Mouse (Mus musculus): ENCODE data around the gene Pxmp4. TPM values are rescaled to one million over a fixed set of nuclear protein-coding genes. Genes with fewer than 3 reads are reported as not detected.

Gene Pxmp4
- polyA plus RNA-seq, 1 experiment from 2014 or later, result 19.9 TPM

DNA sequence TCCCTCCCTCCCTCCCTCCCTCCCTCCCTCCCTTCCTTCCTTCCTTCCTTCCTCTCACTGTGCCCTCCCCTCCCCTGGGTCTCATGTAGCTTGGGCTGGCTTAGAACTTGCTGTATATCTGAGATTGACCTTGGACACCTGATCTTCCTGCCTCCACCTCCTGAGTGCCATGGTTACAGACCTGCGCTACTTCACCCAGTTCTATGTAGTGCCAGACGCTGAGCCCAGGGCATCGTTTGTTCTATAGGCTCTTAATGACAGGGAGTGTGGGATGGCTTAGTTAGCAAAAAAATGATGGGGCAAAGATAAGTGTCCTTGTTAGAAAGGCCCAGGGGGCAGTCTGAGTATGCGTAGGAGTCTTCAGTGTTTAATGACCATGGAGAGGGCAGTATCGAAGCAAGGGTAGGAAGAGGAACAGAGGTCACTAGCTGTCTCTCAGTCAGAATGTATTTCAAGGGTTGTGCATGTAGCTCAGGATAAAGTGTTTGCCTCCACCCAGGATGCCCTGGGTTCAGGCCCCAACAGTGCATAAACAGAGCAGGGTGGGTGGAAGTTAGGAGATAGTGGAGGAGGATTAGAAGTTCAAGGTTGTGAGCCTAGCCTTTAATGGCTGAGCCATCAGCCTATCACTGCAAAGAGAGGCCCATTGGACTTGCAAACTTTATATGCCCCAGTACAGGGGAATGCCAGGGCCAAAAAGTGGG is 29.7 kb upstream of the Pxmp4 start:
- H3K4me1 ChIP-seq, result no peaks in the 10 kb centered on the region
- WGBS, result 85% methylated on average over 5 of the region's 5 CpGs
- DNase-seq (ENCODE audit: low spot score), result no peak
- peak overlapping the region; percentile 42; the same call in 1 of the 2 replicates for H3K27ac ChIP-seq
- no peaks in the 10 kb centered on the region for H3K27me3 ChIP-seq (ENCODE audit: insufficient read depth, poor library complexity, severe bottlenecking)
- H3K4me3 ChIP-seq, result no peak overlapping the region
- H3K9me3 ChIP-seq, result 0 out of 2 replicates have a peak, but pooled peaks cover 1% of the 10 kb centered on the region
- H3K36me3 ChIP-seq, result peaks cover 47% of the 10 kb centered on the region

GRCm38 (mm10) chr2:154632203-154632780 is 28.8 kb upstream of the Pxmp4 start:
- no peak overlapping the region; the same call in 1 of the 2 replicates for H3K4me3 ChIP-seq
- no peaks in the 10 kb centered on the region for H3K9me3 ChIP-seq
- no peaks in the 10 kb centered on the region for H3K27me3 ChIP-seq (ENCODE audit: insufficient read depth, poor library complexity, severe bottlenecking)
- peaks cover 43% of the 10 kb centered on the region for H3K36me3 ChIP-seq
- DNase-seq (ENCODE audit: low spot score), result no peak
- 84% methylated on average over 16 of the region's 16 CpGs for WGBS
- no peaks in the 10 kb centered on the region for H3K4me1 ChIP-seq
- H3K27ac ChIP-seq, result peak overlapping the region; percentile 63

- 80% methylated on average over 5 of the region's 5 CpGs for WGBS
- DNase-seq (ENCODE audit: low spot score), result no peak
- H3K4me1 ChIP-seq, result no peaks in the 10 kb centered on the region
- H3K9me3 ChIP-seq, result no peaks in the 10 kb centered on the region
- no peaks in the 10 kb centered on the region for H3K27me3 ChIP-seq (ENCODE audit: insufficient read depth, poor library complexity, severe bottlenecking)
- H3K27ac ChIP-seq, result no peak overlapping the region
- H3K4me3 ChIP-seq, result no peak overlapping the region
- H3K36me3 ChIP-seq, result peaks cover 44% of the 10 kb centered on the region
Measured at GRCm38 (mm10) chr2:154630531-154630930, 27.0 kb upstream of the Pxmp4 start.

DNA sequence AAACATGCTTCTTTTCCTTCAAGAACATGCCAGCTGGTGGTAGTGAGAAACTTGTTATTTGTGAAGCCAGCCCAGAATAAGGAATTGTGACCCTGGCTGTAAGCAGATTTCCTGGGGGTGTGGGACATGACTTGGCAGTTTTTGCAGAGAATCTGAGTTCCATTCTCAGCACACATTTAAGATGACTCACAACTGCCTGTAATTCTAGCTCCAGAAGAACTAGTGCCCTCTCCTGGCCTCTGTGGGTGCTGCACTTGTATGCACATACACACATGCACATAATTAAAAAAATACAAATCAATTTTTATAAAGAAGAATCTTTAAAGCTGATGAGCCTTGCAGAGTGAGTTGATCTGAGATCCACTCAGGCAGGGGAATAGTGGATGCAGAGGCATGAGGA is 20.6 kb upstream of the Pxmp4 start:
- H3K9me3 ChIP-seq, result no peaks in the 10 kb centered on the region
- no peak overlapping the region for H3K27ac ChIP-seq
- H3K27me3 ChIP-seq (ENCODE audit: insufficient read depth, poor library complexity, severe bottlenecking), result no peaks in the 10 kb centered on the region
- H3K4me1 ChIP-seq, result peaks cover 3% of the 10 kb centered on the region; the same call in 1 of the 2 replicates
- DNase-seq (ENCODE audit: low spot score), result no peak
- H3K36me3 ChIP-seq, result peaks cover 43% of the 10 kb centered on the region; the same call in 1 of the 2 replicates
- no peak overlapping the region for H3K4me3 ChIP-seq

DNA sequence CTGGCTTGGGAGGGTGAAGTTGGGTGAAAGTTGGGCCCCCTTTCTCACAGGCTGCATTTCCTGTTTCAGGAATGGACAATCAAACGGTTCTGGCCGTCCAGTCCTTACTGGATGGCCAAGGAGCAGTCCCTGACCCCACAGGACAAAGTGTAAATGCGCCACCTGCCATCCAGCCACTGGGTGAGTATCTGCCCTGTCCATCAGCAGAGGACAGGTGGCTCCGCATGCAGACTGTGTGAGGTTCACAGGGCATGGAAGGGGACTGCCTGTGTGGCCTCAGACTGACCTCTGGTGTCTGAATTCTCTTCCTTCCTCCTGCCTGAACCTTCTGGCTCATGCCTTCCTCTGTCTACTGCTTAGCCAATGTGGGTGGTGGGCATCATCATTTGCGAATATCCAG is 18.2 kb upstream of the Pxmp4 start:
- H3K36me3 ChIP-seq, result peaks cover 33% of the 10 kb centered on the region; the same call in 1 of the 2 replicates
- no peak overlapping the region for H3K4me3 ChIP-seq
- no peak for DNase-seq (ENCODE audit: low spot score)
- no peaks in the 10 kb centered on the region for H3K9me3 ChIP-seq
- H3K27ac ChIP-seq, result no peak overlapping the region
- H3K4me1 ChIP-seq, result peaks cover 3% of the 10 kb centered on the region; the same call in 1 of the 2 replicates
- 60% methylated on average over 5 of the region's 5 CpGs for WGBS
- no peaks in the 10 kb centered on the region for H3K27me3 ChIP-seq (ENCODE audit: insufficient read depth, poor library complexity, severe bottlenecking)

DNA sequence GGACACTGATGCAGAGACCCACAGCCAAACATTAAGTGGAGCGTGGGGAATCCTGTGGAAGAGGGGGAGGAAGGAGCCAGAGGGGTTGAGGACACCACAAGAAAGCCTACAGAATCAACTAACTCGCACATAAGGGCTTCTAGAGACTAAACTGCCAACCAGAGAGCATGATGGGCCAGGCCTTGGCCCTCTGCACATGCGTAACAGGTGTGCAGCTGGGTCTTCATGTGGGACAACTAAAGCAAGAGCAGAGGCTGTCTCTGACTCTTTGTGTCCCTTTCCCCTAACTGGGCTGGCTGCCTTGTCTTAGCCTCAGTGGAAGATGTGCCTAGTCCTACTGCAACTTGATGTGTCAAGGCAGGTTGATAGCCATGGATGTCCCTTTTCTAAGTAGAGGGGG is 13.6 kb upstream of the Pxmp4 start:
- no peak overlapping the region for H3K4me3 ChIP-seq
- H3K36me3 ChIP-seq, result peaks cover 5% of the 10 kb centered on the region; the same call in 1 of the 2 replicates
- no peak overlapping the region for H3K27ac ChIP-seq
- H3K4me1 ChIP-seq, result peaks cover 25% of the 10 kb centered on the region
- 92% methylated on average over 3 of the region's 3 CpGs for WGBS
- no peak for DNase-seq (ENCODE audit: low spot score)
- H3K27me3 ChIP-seq (ENCODE audit: insufficient read depth, poor library complexity, severe bottlenecking), result no peaks in the 10 kb centered on the region
- no peaks in the 10 kb centered on the region for H3K9me3 ChIP-seq

DNA sequence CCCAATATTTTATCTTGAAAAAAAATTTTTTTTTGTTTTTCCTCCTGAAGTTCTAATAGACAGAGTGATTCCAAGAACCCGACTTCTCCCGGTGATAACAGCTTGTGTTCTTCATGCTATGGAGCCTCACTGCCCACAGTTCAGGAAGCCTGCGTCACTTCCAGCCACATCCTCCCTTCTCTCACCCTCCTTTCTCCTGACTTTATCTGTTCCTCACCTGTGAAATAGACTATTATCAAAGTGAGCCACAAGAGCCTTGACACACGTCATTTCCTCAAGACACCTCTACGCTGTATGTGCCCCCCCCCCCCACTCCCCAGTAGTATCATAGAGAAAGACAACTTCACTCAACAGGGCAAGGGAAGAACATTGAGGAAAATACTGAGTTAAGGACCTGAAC is 12.2 kb upstream of the Pxmp4 start:
- Histone ChIP-seq H3K4me1 (peaks cover 22% of the 10 kb centered on the region), H3K27ac (no peak overlapping the region), H3K36me3 (peaks cover 2% of the 10 kb centered on the region; the same call in 1 of the 2 replicates), H3K27me3 (ENCODE audit: insufficient read depth, poor library complexity, severe bottlenecking) (no peaks in the 10 kb centered on the region), H3K9me3 (no peaks in the 10 kb centered on the region), H3K4me3 (no peak overlapping the region)
- DNase-seq (ENCODE audit: low spot score), result no peak
- 81% methylated on average over 5 of the region's 5 CpGs for WGBS

GRCm38 (mm10) chr2:154614841-154615576 is 11.5 kb upstream of the Pxmp4 start:
- peaks cover 22% of the 10 kb centered on the region for H3K4me1 ChIP-seq
- no peaks in the 10 kb centered on the region for H3K27me3 ChIP-seq (ENCODE audit: insufficient read depth, poor library complexity, severe bottlenecking)
- peak overlapping the region; percentile 93; the same call in 1 of the 2 replicates for H3K27ac ChIP-seq
- DNase-seq (ENCODE audit: low spot score), result no peak
- 62% methylated on average over 19 of the region's 19 CpGs for WGBS
- no peaks in the 10 kb centered on the region for H3K9me3 ChIP-seq
- peak overlapping the region; percentile 27; the same call in 1 of the 2 replicates for H3K4me3 ChIP-seq
- H3K36me3 ChIP-seq, result peaks cover 2% of the 10 kb centered on the region; the same call in 1 of the 2 replicates

DNA sequence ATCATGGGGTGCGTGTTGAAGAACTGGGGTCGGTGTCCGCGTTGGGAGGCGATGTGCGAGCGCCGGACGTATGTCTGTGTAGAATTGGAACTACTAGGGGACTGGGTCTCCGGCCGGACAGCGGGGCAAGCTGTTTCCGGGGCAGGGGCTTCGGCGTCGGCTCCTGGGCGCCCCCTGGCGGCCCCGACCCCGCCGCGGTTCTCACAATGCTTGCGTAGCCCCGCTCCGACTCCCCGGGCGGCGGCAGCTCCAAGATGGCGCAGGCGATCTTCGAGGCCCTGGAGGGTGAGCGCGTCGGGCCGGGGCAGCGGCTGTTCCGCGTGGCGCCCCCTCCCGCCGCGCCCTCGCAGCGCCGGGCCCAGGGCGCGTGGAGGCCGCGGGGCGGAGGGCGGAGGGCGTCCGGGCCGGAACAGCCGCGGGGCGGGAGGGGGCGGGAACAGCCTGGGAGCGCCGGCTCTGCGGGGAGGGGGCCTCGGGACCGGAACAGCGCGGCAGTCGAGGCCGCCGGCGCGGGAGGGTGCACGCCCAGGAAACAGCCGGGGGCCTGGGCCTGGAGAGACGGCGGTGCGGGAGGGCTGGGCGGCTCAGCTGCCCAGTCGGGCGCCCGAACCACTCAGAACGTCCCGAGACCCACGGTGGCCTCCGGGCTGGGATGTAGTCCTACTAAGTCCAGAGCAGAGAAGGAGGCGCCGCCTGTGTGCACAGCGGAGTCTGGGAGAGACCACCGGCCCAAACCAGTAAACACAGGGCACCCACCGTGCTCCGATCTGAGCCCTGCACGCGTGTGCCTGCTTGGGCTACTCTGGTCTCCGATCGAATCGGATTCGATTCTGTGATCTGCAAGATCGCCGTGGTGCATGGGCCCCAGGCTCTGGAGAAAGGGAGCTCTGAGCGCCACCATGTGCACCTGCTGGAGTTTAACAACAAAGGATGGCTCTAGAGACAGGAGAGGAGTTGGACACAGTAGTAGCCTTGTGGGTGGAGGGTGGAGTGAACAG is 9.9 kb upstream of the Pxmp4 start, which contains the start of the genes Zfp341 and 4930519P11Rik:
Zfp341 (plus strand) TSS at position 180 of the 998 bp plus-strand sequence.
4930519P11Rik (minus strand) TSS at position 320 of the 998 bp plus-strand sequence.
- peak; percentile 95 for DNase-seq (ENCODE audit: low spot score)
- H3K36me3 ChIP-seq, result no peaks in the 10 kb centered on the region; the same call in 1 of the 2 replicates
- H3K4me3 ChIP-seq, result peak within 1 kb of the TSS; percentile 65
- H3K27me3 ChIP-seq (ENCODE audit: insufficient read depth, poor library complexity, severe bottlenecking), result peaks cover 4% of the 10 kb centered on the region; the same call in 1 of the 2 replicates
- no peaks in the 10 kb centered on the region for H3K9me3 ChIP-seq
- under 1% methylated on average over 96 of the region's 98 CpGs for WGBS
- H3K4me1 ChIP-seq, result peaks cover 22% of the 10 kb centered on the region
- H3K27ac ChIP-seq, result peak within 1 kb of the TSS; percentile 93

GRCm38 (mm10) chr2:154609050-154609767 is 5.7 kb upstream of the Pxmp4 start:
- Histone ChIP-seq H3K36me3 (no peaks in the 10 kb centered on the region), H3K4me3 (no peak overlapping the region), H3K27me3 (ENCODE audit: insufficient read depth, poor library complexity, severe bottlenecking) (peaks cover 13% of the 10 kb centered on the region; the same call in 1 of the 2 replicates), H3K27ac (no peak overlapping the region), H3K4me1 (peaks cover 13% of the 10 kb centered on the region; the same call in 1 of the 2 replicates), H3K9me3 (no peaks in the 10 kb centered on the region)
- no peak for DNase-seq (ENCODE audit: low spot score)
- 52% methylated on average over 10 of the region's 10 CpGs for WGBS

DNA sequence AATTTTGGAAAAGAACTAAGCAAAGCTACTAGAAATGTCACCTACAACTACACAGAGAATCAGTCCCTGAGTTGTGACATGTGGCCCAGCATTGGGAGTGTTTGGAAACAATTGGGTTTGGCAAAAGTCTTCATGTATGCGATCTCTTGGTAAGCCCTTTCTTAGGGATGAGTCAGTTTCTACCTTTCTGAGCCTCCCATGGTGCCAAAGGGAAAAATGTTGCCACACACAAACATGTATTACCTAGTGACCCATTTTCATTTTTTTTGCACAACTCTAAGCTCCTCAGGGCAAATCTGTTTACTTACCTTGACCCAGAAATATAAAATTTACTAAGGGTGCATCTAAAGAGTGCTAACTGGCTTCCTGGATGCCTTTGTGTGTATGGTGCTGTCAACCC is 3.5 kb upstream of the Pxmp4 start:
- Histone ChIP-seq H3K4me1 (peaks cover 14% of the 10 kb centered on the region), H3K9me3 (no peaks in the 10 kb centered on the region), H3K36me3 (no peaks in the 10 kb centered on the region), H3K27me3 (ENCODE audit: insufficient read depth, poor library complexity, severe bottlenecking) (peaks cover 13% of the 10 kb centered on the region; the same call in 1 of the 2 replicates), H3K4me3 (no peak overlapping the region), H3K27ac (no peak overlapping the region)
- 75% methylated on average over 1 of the region's 1 CpGs for WGBS
- no peak for DNase-seq (ENCODE audit: low spot score)

All from heart, embryonic 10.5 days (tissue).